Mouse (Mus musculus): ENCODE data around the gene Nol6. TPM values are rescaled to one million over a fixed set of nuclear protein-coding genes. Genes with fewer than 3 reads are reported as not detected.

Gene Nol6
- polyA plus RNA-seq, 1 experiment from 2014 or later = 22.5 TPM

GRCm38 (mm10) chr4:41132471-41132870, 8.2 kb upstream of the Nol6 start:
- Histone ChIP-seq H3K4me1 (replicated peaks; ENCODE audit: control insufficient read depth, insufficient read depth, low read length) (peaks cover 4% of the 10 kb centered on the region; the same call in 1 of the 2 replicates), H3K4me2 (ENCODE audit: low read depth, low read length) (no peak overlapping the region), H3K9me3 (ENCODE audit: control insufficient read depth, low read length) (no peaks in the 10 kb centered on the region), H3K36me3 (ENCODE audit: control insufficient read depth, insufficient read depth, low read length) (no peaks in the 10 kb centered on the region), H3K27ac (ENCODE audit: low read length) (no peak overlapping the region), H3K27me3 (ENCODE audit: control insufficient read depth, insufficient read depth, low read depth, low read length) (no peaks in the 10 kb centered on the region), H3K9ac (ENCODE audit: low read length) (no peak overlapping the region), H3K4me3 (ENCODE audit: low read length) (no peak overlapping the region)
- ATAC-seq (ENCODE audit: low read depth) = no peak
- 65% methylated on average over 6 of the region's 6 CpGs for WGBS

GRCm38 (mm10) chr4:41129836-41130235, 5.6 kb upstream of the Nol6 start:
- Histone ChIP-seq H3K27ac (ENCODE audit: low read length) (no peak overlapping the region), H3K4me1 (replicated peaks; ENCODE audit: control insufficient read depth, insufficient read depth, low read length) (peaks cover 4% of the 10 kb centered on the region; the same call in 1 of the 2 replicates), H3K9me3 (ENCODE audit: control insufficient read depth, low read length) (no peaks in the 10 kb centered on the region), H3K4me3 (ENCODE audit: low read length) (no peak overlapping the region), H3K9ac (ENCODE audit: low read length) (no peak overlapping the region), H3K4me2 (ENCODE audit: low read depth, low read length) (no peak overlapping the region), H3K27me3 (ENCODE audit: control insufficient read depth, insufficient read depth, low read depth, low read length) (no peaks in the 10 kb centered on the region), H3K36me3 (ENCODE audit: control insufficient read depth, insufficient read depth, low read length) (no peaks in the 10 kb centered on the region)
- 75% methylated on average over 3 of the region's 3 CpGs for WGBS
- ATAC-seq (ENCODE audit: low read depth) = no peak

DNA sequence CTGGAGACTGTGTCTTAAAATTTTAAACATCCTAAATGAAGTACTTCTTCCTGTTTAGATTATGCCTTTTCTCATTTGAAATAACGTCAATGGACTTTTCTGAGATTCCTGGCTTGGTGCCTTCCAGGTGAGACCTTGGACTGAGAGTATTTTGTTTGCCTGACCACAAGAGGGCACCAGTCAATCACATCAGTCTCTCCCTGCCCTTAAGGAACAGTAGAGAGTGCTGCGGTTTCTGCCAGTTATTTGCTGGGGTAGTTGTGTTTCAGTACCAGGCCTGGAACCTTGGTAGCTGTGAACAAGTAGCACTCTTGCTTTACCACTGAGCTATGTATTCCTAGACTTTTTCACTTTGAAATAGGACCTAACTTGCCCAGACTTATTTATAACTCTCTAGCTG, 5.2 kb upstream of the Nol6 start:
- ATAC-seq (ENCODE audit: low read depth) = peak; percentile 60
- no peak overlapping the region for H3K4me2 ChIP-seq (ENCODE audit: low read depth, low read length)

GRCm38 (mm10) chr4:41118706-41119292, 5.5 kb downstream of the Nol6 start:
- Histone ChIP-seq H3K9me3 (ENCODE audit: control insufficient read depth, low read length) (no peaks in the 10 kb centered on the region), H3K27me3 (ENCODE audit: control insufficient read depth, insufficient read depth, low read depth, low read length) (no peaks in the 10 kb centered on the region), H3K4me3 (ENCODE audit: low read length) (no peak overlapping the region), H3K9ac (ENCODE audit: low read length) (no peak overlapping the region), H3K4me2 (ENCODE audit: low read depth, low read length) (no peak overlapping the region), H3K27ac (ENCODE audit: low read length) (no peak overlapping the region), H3K4me1 (replicated peaks; ENCODE audit: control insufficient read depth, insufficient read depth, low read length) (peaks cover 7% of the 10 kb centered on the region), H3K36me3 (ENCODE audit: control insufficient read depth, insufficient read depth, low read length) (peaks cover 46% of the 10 kb centered on the region)
- ATAC-seq (ENCODE audit: low read depth) = no peak; the same call in 1 of the 2 replicates
- WGBS = 64% methylated on average over 11 of the region's 11 CpGs

More for the DNA sequence above, 5.2 kb upstream of the Nol6 start:
- Histone ChIP-seq H3K27me3 (ENCODE audit: control insufficient read depth, insufficient read depth, low read depth, low read length) (no peaks in the 10 kb centered on the region), H3K9ac (ENCODE audit: low read length) (no peak overlapping the region), H3K36me3 (ENCODE audit: control insufficient read depth, insufficient read depth, low read length) (no peaks in the 10 kb centered on the region), H3K9me3 (ENCODE audit: control insufficient read depth, low read length) (no peaks in the 10 kb centered on the region), H3K4me1 (replicated peaks; ENCODE audit: control insufficient read depth, insufficient read depth, low read length) (peaks cover 2% of the 10 kb centered on the region; the same call in 1 of the 2 replicates), H3K4me3 (ENCODE audit: low read length) (no peak overlapping the region), H3K27ac (ENCODE audit: low read length) (no peak overlapping the region)
- 6% methylated on average over 2 of the region's 2 CpGs for WGBS

- 65% methylated on average over 3 of the region's 3 CpGs for WGBS
- Histone ChIP-seq H3K4me1 (replicated peaks; ENCODE audit: control insufficient read depth, insufficient read depth, low read length) (no peaks in the 10 kb centered on the region), H3K36me3 (ENCODE audit: control insufficient read depth, insufficient read depth, low read length) (peaks cover 42% of the 10 kb centered on the region), H3K4me2 (ENCODE audit: low read depth, low read length) (no peak overlapping the region), H3K27me3 (ENCODE audit: control insufficient read depth, insufficient read depth, low read depth, low read length) (no peaks in the 10 kb centered on the region), H3K9me3 (ENCODE audit: control insufficient read depth, low read length) (no peaks in the 10 kb centered on the region), H3K4me3 (ENCODE audit: low read length) (no peak overlapping the region), H3K9ac (ENCODE audit: low read length) (no peak overlapping the region), H3K27ac (ENCODE audit: low read length) (no peak overlapping the region)
- no peak for ATAC-seq (ENCODE audit: low read depth)
Measured at GRCm38 (mm10) chr4:41116817-41117216, 7.4 kb downstream of the Nol6 start.

GRCm38 (mm10) chr4:41115793-41116192, 8.5 kb downstream of the Nol6 start:
- ATAC-seq (ENCODE audit: low read depth) = no peak
- H3K9ac ChIP-seq (ENCODE audit: low read length) = no peak overlapping the region
- H3K36me3 ChIP-seq (ENCODE audit: control insufficient read depth, insufficient read depth, low read length) = peaks cover 39% of the 10 kb centered on the region

GRCm38 (mm10) chr4:41115074-41115473, 9.2 kb downstream of the Nol6 start:
- Histone ChIP-seq H3K4me2 (ENCODE audit: low read depth, low read length) (no peak overlapping the region), H3K9ac (ENCODE audit: low read length) (no peak overlapping the region), H3K4me1 (replicated peaks; ENCODE audit: control insufficient read depth, insufficient read depth, low read length) (no peaks in the 10 kb centered on the region), H3K9me3 (ENCODE audit: control insufficient read depth, low read length) (no peaks in the 10 kb centered on the region), H3K27ac (ENCODE audit: low read length) (no peak overlapping the region), H3K4me3 (ENCODE audit: low read length) (no peak overlapping the region), H3K27me3 (ENCODE audit: control insufficient read depth, insufficient read depth, low read depth, low read length) (no peaks in the 10 kb centered on the region), H3K36me3 (ENCODE audit: control insufficient read depth, insufficient read depth, low read length) (peaks cover 34% of the 10 kb centered on the region)
- ATAC-seq (ENCODE audit: low read depth) = no peak
- 81% methylated on average over 6 of the region's 6 CpGs for WGBS

More at GRCm38 (mm10) chr4:41115793-41116192, 8.5 kb downstream of the Nol6 start:
- 92% methylated on average over 15 of the region's 15 CpGs for WGBS
- H3K27me3 ChIP-seq (ENCODE audit: control insufficient read depth, insufficient read depth, low read depth, low read length) = no peaks in the 10 kb centered on the region
- H3K27ac ChIP-seq (ENCODE audit: low read length) = no peak overlapping the region
- H3K4me1 ChIP-seq (replicated peaks; ENCODE audit: control insufficient read depth, insufficient read depth, low read length) = no peaks in the 10 kb centered on the region
- H3K9me3 ChIP-seq (ENCODE audit: control insufficient read depth, low read length) = no peaks in the 10 kb centered on the region
- no peak overlapping the region for H3K4me2 ChIP-seq (ENCODE audit: low read depth, low read length)
- no peak overlapping the region for H3K4me3 ChIP-seq (ENCODE audit: low read length)

DNA sequence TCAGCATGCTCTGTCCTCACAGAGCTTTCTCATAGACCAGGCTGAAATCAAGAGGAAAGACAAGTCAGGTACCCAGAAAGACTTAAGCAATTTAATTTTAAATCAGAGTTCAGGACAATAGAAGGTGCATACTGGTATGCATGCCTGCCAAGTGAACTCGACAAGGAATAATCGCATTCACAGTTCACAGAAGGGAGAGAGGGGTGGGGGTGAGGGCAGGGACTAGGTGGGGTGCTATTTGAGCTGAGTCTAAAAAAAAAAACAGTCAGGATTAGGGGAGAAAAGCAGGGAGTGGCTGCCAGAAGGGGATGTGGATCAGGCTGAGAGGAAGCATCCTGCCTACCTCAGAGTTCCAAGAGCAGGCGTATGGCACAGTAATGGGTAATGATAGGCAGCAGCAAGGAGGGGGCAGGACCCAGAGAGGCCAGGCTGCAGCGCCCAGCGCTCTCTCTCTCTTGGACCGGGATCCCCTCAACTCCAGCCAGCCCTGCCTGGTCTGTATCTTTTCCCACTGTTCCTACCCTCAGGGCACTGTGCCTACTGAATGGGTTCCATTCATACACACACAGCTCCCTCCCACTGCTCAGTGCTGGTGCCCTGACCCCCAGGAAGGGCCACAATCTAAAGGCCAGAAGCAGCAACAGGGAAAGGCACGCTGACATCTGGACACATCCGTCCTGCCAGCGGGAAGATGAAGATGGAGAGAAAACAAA, 9.7 kb downstream of the Nol6 start:
- Histone ChIP-seq H3K27ac (ENCODE audit: low read length) (no peak overlapping the region), H3K4me1 (replicated peaks; ENCODE audit: control insufficient read depth, insufficient read depth, low read length) (no peaks in the 10 kb centered on the region), H3K27me3 (ENCODE audit: control insufficient read depth, insufficient read depth, low read depth, low read length) (no peaks in the 10 kb centered on the region), H3K36me3 (ENCODE audit: control insufficient read depth, insufficient read depth, low read length) (peaks cover 31% of the 10 kb centered on the region), H3K4me3 (ENCODE audit: low read length) (no peak overlapping the region), H3K9me3 (ENCODE audit: control insufficient read depth, low read length) (no peaks in the 10 kb centered on the region), H3K4me2 (ENCODE audit: low read depth, low read length) (no peak overlapping the region), H3K9ac (ENCODE audit: low read length) (no peak overlapping the region)
- WGBS = 82% methylated on average over 9 of the region's 9 CpGs
- no peak for ATAC-seq (ENCODE audit: low read depth)

- Histone ChIP-seq H3K36me3 (ENCODE audit: control insufficient read depth, insufficient read depth, low read length) (no peaks in the 10 kb centered on the region), H3K9ac (ENCODE audit: low read length) (no peak overlapping the region), H3K27ac (ENCODE audit: low read length) (no peak overlapping the region), H3K4me3 (ENCODE audit: low read length) (no peak overlapping the region), H3K4me1 (replicated peaks; ENCODE audit: control insufficient read depth, insufficient read depth, low read length) (no peaks in the 10 kb centered on the region), H3K27me3 (ENCODE audit: control insufficient read depth, insufficient read depth, low read depth, low read length) (no peaks in the 10 kb centered on the region), H3K9me3 (ENCODE audit: control insufficient read depth, low read length) (no peaks in the 10 kb centered on the region), H3K4me2 (ENCODE audit: low read depth, low read length) (no peak overlapping the region)
- no peak for ATAC-seq (ENCODE audit: low read depth)
- 71% methylated on average over 10 of the region's 10 CpGs for WGBS
Measured at GRCm38 (mm10) chr4:41108717-41109425, 15.4 kb downstream of the Nol6 start.

Data from lung, embryonic 16.5 days (tissue).